8 mouse cellular contexts compared by ENCODE assay signal in genomic region chr8:11187581-11188271, GRCm38 (mm10).
A peak's percentile ranks its signal among the peaks of the same experiment; 100 is the strongest.
DNase-seq lines count a peak whose midpoint lies in the region; ATAC-seq lines count a peak whose summit lies in the region.

No protein-coding gene starts in this region.

- peak; percentile 83 for DNase-seq in ZHBTc4 (ENCODE audit: low read depth, low spot score)
- peak; percentile 88 to 89 for DNase-seq in cerebellum, postnatal 14 days
- peak; percentile 69 to 81 for DNase-seq in frontal cortex, postnatal 36 days (ENCODE audit: low spot score in 2 of 2)
- peak; percentile 70 for DNase-seq in hindlimb bud, embryonic 11.5 days (ENCODE audit: extremely low spot score, low read depth, low spot score)
- DNase-seq in left cerebral cortex, adult 8-10 months (ENCODE audit: low spot score in 2 of 2): peak; percentile 62 to 74
- DNase-seq in right cerebral cortex, adult 2 months (ENCODE audit: low spot score in 2 of 2): peak; percentile 87
- DNase-seq in yolk sac, embryonic 10.5 days (ENCODE audit: low spot score): peak; percentile 66

- peak; percentile 80 for ATAC-seq in megakaryocyte, adult 5-6 weeks (ENCODE audit: poor library complexity, severe bottlenecking)

Comparison
In these comparisons a context has a peak if more than half of its experiments do, and no peak if none do; other contexts are left out.
1. Peak in every context shown above with its lines: DNase-seq and ATAC-seq.